Comparison of ENCODE assay signal across 9 mouse cellular contexts in the genomic region with DNA sequence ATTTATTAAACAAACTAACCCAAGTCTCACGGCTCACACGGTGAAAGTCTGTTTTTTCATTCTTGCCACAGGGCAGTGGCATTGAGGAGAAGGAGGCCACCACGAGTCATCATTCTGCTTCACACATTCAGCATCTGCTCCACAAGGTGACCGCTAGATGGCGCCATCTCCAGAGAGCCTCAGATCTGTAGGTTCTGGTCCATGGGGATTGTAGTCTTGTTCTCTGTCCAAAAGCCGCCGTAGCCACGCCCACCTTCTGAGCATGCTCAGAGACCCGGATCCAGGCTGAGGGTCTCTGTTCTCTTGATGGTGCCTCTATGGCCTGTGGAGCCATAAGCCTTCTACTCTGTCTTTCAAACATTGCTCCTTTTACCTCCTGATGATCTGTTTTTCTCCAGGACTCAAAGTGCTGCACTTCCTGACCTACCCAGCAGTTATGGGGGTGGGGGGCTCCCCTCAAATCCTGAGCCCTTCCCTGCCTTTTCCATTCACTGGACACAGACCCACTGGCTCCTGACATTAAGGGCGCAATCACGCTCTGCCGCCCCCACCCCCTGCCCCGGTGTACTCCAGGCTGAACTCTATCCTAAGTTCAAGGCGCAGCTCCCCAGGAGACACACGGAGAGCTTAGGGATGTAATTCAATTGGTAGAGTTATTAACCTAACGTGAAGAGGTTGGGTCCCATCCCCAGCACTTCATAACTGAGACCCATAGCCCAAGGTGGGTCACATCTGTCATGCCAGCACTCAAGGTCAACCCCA. TPM values are rescaled to one million over a fixed set of nuclear protein-coding genes. Genes with fewer than 3 reads are reported as not detected.
DNase-seq lines count a peak whose midpoint lies in the region; ATAC-seq and TF ChIP-seq lines count a peak whose summit lies in the region.
"Had no signal": no experiment of that assay in that cellular context is flagged by ENCODE, and none has a peak within 500 bp of the region (broad histone marks: within the 10 kb centered on the region; RNA-seq: fewer than 3 reads in every experiment).

No protein-coding gene starts in this region.

- no peak for ATAC-seq in kidney, embryonic 16.5 days (ENCODE audit: low FRiP score, low TSS enrichment)
- no peak for ATAC-seq in limb, embryonic 14.5 days (ENCODE audit: low FRiP score, low read depth)
- ATAC-seq in frontal cortex, adult (ENCODE audit: low TSS enrichment), result no peak

- no peak overlapping the region for H3K4me2 ChIP-seq in kidney, embryonic 16.5 days (replicated peaks; ENCODE audit: low read depth, low read length)
- H3K4me2 ChIP-seq in limb, embryonic 14.5 days (replicated peaks; ENCODE audit: low read depth, low read length, severe bottlenecking), result no peak overlapping the region
- H3K4me2 ChIP-seq: neural tube, embryonic 13.5 days had no signal

- WGBS in kidney, adult 2 months, result 44% methylated on average over 16 of the region's 16 CpGs
- 51% methylated on average over 16 of the region's 16 CpGs for WGBS in kidney, embryonic 16.5 days
- 49% methylated on average over 16 of the region's 16 CpGs for whole genome bisulfite sequencing in limb, embryonic 14.5 days

- H3K27me3 ChIP-seq in kidney, adult 2 months (replicated peaks; ENCODE audit: control insufficient read depth, insufficient read depth, low read length), result no peaks in the 10 kb centered on the region
- no peaks in the 10 kb centered on the region for H3K27me3 ChIP-seq in kidney, embryonic 16.5 days (ENCODE audit: insufficient read depth, low read length)
- no peaks in the 10 kb centered on the region for H3K27me3 ChIP-seq in limb, embryonic 14.5 days (ENCODE audit: control insufficient read depth, insufficient read depth, low read length)
- H3K27me3 ChIP-seq: neural tube, embryonic 13.5 days had no signal

- H3K9me3 ChIP-seq in kidney, embryonic 16.5 days (ENCODE audit: low read length), result no peaks in the 10 kb centered on the region
- H3K9me3 ChIP-seq in limb, embryonic 14.5 days (ENCODE audit: control insufficient read depth, low read length), result no peaks in the 10 kb centered on the region
- H3K9me3 ChIP-seq: neural tube, embryonic 13.5 days had no signal

- H3K4me3 ChIP-seq in kidney, adult 2 months (ENCODE audit: insufficient read depth, low read depth, low read length), result no peak overlapping the region
- H3K4me3 ChIP-seq in kidney, embryonic 16.5 days (ENCODE audit: low read length), result no peak overlapping the region
- no peak overlapping the region for H3K4me3 ChIP-seq in limb, embryonic 14.5 days (replicated peaks; ENCODE audit: low read length)
- H3K4me3 ChIP-seq: neural tube, embryonic 13.5 days had no signal

- peak; percentile 81 for TF ChIP-seq CTCF in kidney, adult 2 months (conservative IDR thresholded peaks at IDR 0.05; ENCODE audit: insufficient read depth, insufficient read length, low read depth, low read length)

- H3K27ac ChIP-seq in kidney, adult 2 months (ENCODE audit: insufficient read depth, low read depth, low read length), result no peak overlapping the region
- H3K27ac ChIP-seq in kidney, embryonic 16.5 days (ENCODE audit: low read length), result no peak overlapping the region
- no peak overlapping the region for H3K27ac ChIP-seq in limb, embryonic 14.5 days (replicated peaks; ENCODE audit: low read depth, low read length)
- H3K27ac ChIP-seq: neural tube, embryonic 13.5 days had no signal

- TF ChIP-seq POLR2A in kidney, adult 2 months (IDR thresholded peaks at IDR 0.05; ENCODE audit: low read depth, low read length), result no peak
- no peak for TF ChIP-seq POLR2A in limb, embryonic 14.5 days (IDR thresholded peaks at IDR 0.05; ENCODE audit: borderline replicate concordance, extremely low read depth, insufficient read depth, insufficient read length)

- peak; percentile 75 for DNase-seq in kidney, adult 2 months
- peak; percentile 71 for DNase-seq in NIH3T3 (ENCODE audit: low read depth)
- peak; percentile 75 to 81 for DNase-seq in cerebellum, postnatal 10 days
- peak; percentile 57 to 68 for DNase-seq in heart, postnatal 14 days
- peak; percentile 38 for DNase-seq in limb, embryonic 14.5 days (ENCODE audit: low spot score)
- DNase-seq in ovary, postnatal 14 days (ENCODE audit: low spot score), result peak; percentile 63

- no peaks in the 10 kb centered on the region for H3K4me1 ChIP-seq in kidney, adult 2 months (ENCODE audit: control insufficient read depth, insufficient read depth, low read length)
- no peaks in the 10 kb centered on the region for H3K4me1 ChIP-seq in kidney, embryonic 16.5 days (ENCODE audit: insufficient read depth, low read length)
- no peaks in the 10 kb centered on the region for H3K4me1 ChIP-seq in limb, embryonic 14.5 days (ENCODE audit: control insufficient read depth, insufficient read depth, low read length)
- H3K4me1 ChIP-seq: neural tube, embryonic 13.5 days had no signal

- no peaks in the 10 kb centered on the region for H3K36me3 ChIP-seq in kidney, adult 2 months (ENCODE audit: control insufficient read depth, insufficient read depth, low read length)
- H3K36me3 ChIP-seq in kidney, embryonic 16.5 days (ENCODE audit: insufficient read depth, low read length), result no peaks in the 10 kb centered on the region
- no peaks in the 10 kb centered on the region for H3K36me3 ChIP-seq in limb, embryonic 14.5 days (ENCODE audit: control insufficient read depth, insufficient read depth, low read length)
- H3K36me3 ChIP-seq: neural tube, embryonic 13.5 days had no signal

- no peak overlapping the region for H3K9ac ChIP-seq in kidney, embryonic 16.5 days (replicated peaks; ENCODE audit: low read length)
- H3K9ac ChIP-seq in limb, embryonic 14.5 days (ENCODE audit: low read depth, low read length, severe bottlenecking), result no peak overlapping the region
- H3K9ac ChIP-seq: neural tube, embryonic 13.5 days had no signal

- intact Hi-C loops in heart, postnatal 14 days (cut with DNase I), result no loop called here

RNA-seq across cellular contexts. Expression of a gene that starts 2.9 kb away (rescaled TPM):
- polyA plus RNA-seq in kidney, adult 2 months (2012; rRNA removed), result not detected in 2 replicates
- 0.99 and 1.2 TPM in 2 replicates for polyA plus RNA-seq in kidney, embryonic 16.5 days (2015; fragmentation: Nextera tagmentation; extraction: Ambion mirVana)
- not detected for total RNA-seq in heart, postnatal 14 days (2021)
- 0.33 TPM in 2 replicates for polyA plus RNA-seq in limb, embryonic 14.5 days (2012; rRNA removed)
- polyA plus RNA-seq in limb, embryonic 14.5 days (2014; fragmentation: Nextera tagmentation; extraction: Ambion mirVana), result not detected in 2 replicates

RNA-seq across cellular contexts. Expression of a gene that starts 11.7 kb away (rescaled TPM):
- polyA plus RNA-seq in kidney, adult 2 months (2012; rRNA removed), result 0.09 TPM in 1 of 2 replicates, not detected in the other
- polyA plus RNA-seq in kidney, embryonic 16.5 days (2015; fragmentation: Nextera tagmentation; extraction: Ambion mirVana), result not detected in 2 replicates
- total RNA-seq in heart, postnatal 14 days (2021), result not detected
- polyA plus RNA-seq in limb, embryonic 14.5 days (2012; rRNA removed), result not detected in 2 replicates
- not detected in 2 replicates for polyA plus RNA-seq in limb, embryonic 14.5 days (2014; fragmentation: Nextera tagmentation; extraction: Ambion mirVana)
- polyA plus RNA-seq: neural tube, embryonic 13.5 days had no signal

RNA-seq across cellular contexts. Expression of a gene that starts 13.9 kb away (rescaled TPM):
- polyA plus RNA-seq in kidney, adult 2 months (2012; rRNA removed), result 33.7 and 38.0 TPM in 2 replicates
- polyA plus RNA-seq in kidney, embryonic 16.5 days (2015; fragmentation: Nextera tagmentation; extraction: Ambion mirVana), result 29.6 and 30.7 TPM in 2 replicates
- total RNA-seq in heart, postnatal 14 days (2021), result 1 to 10 TPM; 5.7 to 5.9 TPM
- 14.8 and 14.9 TPM in 2 replicates for polyA plus RNA-seq in limb, embryonic 14.5 days (2012; rRNA removed)
- 18.9 and 21.3 TPM in 2 replicates for polyA plus RNA-seq in limb, embryonic 14.5 days (2014; fragmentation: Nextera tagmentation; extraction: Ambion mirVana)

RNA-seq across cellular contexts. Expression of a gene that starts 28.5 kb away (rescaled TPM):
- polyA plus RNA-seq in kidney, adult 2 months (2012; rRNA removed), result 37.5 and 44.1 TPM in 2 replicates
- polyA plus RNA-seq in kidney, embryonic 16.5 days (2015; fragmentation: Nextera tagmentation; extraction: Ambion mirVana), result 63.1 and 64.7 TPM in 2 replicates
- under 1 TPM; 0.14 to 0.59 TPM for total RNA-seq in heart, postnatal 14 days (2021)
- polyA plus RNA-seq in limb, embryonic 14.5 days (2012; rRNA removed), result 48.4 and 50.0 TPM in 2 replicates
- polyA plus RNA-seq in limb, embryonic 14.5 days (2014; fragmentation: Nextera tagmentation; extraction: Ambion mirVana), result 49.3 and 61.5 TPM in 2 replicates
